Mouse (Mus musculus): ENCODE results near the gene Myh7. TPM values are rescaled to one million over a fixed set of nuclear protein-coding genes. Genes with fewer than 3 reads are reported as not detected.

Myh7 gene
- polyA plus RNA-seq, 1 experiment from 2014 or later = 3.6 TPM

DNA sequence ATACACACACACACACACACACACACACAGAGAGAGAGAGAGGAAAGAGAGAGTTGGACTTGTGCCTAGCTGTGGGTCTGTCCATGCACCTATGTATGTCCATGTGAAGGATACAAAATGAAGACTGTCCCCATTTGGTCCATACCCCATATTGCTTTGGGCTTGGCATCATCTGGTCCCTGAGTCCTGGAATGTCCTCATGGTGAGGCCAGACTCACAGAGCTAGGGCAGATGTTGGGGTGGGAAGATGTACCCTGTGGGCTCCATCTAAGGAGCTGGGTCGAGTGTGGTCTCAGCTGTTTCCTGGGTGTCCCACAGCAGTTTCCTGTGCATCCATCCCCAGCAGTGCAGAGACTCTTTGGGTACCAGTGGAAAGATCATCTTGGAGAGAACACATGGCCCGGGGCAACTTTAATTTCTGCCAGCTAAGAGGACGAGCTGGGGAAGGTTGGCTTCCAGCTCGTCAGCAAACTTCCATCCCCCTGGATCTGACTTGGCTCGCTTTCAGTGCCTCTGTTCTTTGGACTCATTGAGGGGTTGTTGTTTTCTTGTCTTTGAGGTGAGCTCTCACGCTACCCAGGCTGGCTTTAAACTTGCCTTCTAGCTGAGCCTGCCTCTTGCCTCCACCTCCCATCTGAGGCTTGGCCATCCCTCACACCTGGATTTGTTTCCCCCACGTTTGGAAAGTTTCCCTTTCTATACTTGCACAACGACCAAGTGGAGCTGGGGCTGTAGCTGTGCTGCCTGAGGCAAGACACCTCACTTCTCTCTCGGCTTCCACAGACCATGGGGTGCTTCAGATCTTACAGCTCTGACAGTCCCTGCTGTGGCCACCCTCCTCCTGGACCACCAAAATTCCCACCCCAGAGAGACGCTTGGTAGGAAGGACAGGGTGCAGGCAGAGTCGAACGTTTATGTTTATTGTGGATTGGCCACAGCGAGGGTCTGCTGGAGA, 53.1 kb downstream of the Myh7 start:
- Histone ChIP-seq H3K27me3 (peaks cover 8% of the 10 kb centered on the region; the same call in 1 of the 2 replicates), H3K36me3 (replicated peaks) (no peaks in the 10 kb centered on the region), H3K4me2 (no peak overlapping the region), H3K9me3 (replicated peaks) (no peaks in the 10 kb centered on the region), H3K4me3 (replicated peaks) (no peak overlapping the region), H3K27ac (replicated peaks) (no peak overlapping the region), H3K9ac (no peak overlapping the region), H3K4me1 (replicated peaks) (no peaks in the 10 kb centered on the region)
- WGBS (ENCODE audit: insufficient replicate concordance) = 43% methylated on average over 13 of the region's 13 CpGs
- no peak for ATAC-seq (ENCODE audit: insufficient read depth)

- Histone ChIP-seq H3K27ac (replicated peaks) (no peak overlapping the region), H3K4me2 (no peak overlapping the region), H3K36me3 (replicated peaks) (no peaks in the 10 kb centered on the region), H3K27me3 (peaks cover 8% of the 10 kb centered on the region; the same call in 1 of the 2 replicates), H3K4me1 (replicated peaks) (no peaks in the 10 kb centered on the region), H3K9ac (no peak overlapping the region), H3K9me3 (replicated peaks) (no peaks in the 10 kb centered on the region), H3K4me3 (replicated peaks) (no peak overlapping the region)
- 48% methylated on average over 3 of the region's 3 CpGs for WGBS (ENCODE audit: insufficient replicate concordance)
- no peak for ATAC-seq (ENCODE audit: insufficient read depth)
These were observed 54.3 kb downstream of the Myh7 start for GRCm38 (mm10) chr14:54940176-54940530.

DNA sequence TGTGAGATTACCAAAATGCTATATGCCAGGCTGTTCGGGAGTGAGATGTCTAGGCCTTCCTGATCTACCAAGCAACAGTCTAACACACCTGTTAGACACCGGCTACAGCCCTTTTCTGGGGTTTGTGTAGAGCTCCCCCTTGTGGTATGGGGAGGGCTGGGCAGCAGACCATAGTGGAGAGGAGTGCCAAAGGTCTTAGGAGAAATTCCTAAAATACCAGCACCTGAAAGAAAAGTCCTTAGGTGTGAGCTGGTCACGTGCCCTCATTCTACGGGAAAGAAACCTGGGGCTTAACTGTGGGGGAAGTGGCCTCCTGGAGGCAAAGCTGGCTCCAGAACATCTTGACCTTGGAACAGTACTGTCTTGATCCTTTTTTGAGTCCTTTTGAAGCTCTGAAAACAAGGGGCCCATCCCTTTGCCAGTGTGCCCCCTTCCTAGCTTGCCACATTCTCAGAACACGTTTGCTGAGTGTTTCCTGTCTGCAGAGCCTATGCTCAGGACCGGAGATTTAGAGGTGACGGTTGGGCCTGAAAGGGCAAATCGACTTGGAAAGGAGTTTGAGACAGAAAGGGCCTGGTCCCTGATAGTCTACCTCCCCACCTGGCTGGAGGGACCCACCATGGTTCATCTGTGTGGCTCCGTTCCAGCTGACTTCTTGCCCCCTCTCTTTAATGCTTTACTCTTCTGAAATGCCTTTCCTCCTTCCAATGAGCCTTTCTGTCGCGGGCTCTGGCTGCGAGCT, 54.8 kb downstream of the Myh7 start:
- no peak for ATAC-seq (ENCODE audit: insufficient read depth)
- H3K27ac ChIP-seq (replicated peaks) = no peak overlapping the region
- no peaks in the 10 kb centered on the region for H3K4me1 ChIP-seq (replicated peaks)
- 35% methylated on average over 12 of the region's 12 CpGs for WGBS (ENCODE audit: insufficient replicate concordance)
- no peak overlapping the region for H3K9ac ChIP-seq
- H3K27me3 ChIP-seq = peaks cover 8% of the 10 kb centered on the region; the same call in 1 of the 2 replicates
- no peak overlapping the region for H3K4me2 ChIP-seq
- H3K9me3 ChIP-seq (replicated peaks) = no peaks in the 10 kb centered on the region
- H3K4me3 ChIP-seq (replicated peaks) = no peak overlapping the region
- no peaks in the 10 kb centered on the region for H3K36me3 ChIP-seq (replicated peaks)

GRCm38 (mm10) chr14:54938431-54939219, 55.8 kb downstream of the Myh7 start:
- Histone ChIP-seq H3K4me3 (replicated peaks) (no peak overlapping the region), H3K27me3 (peaks cover 8% of the 10 kb centered on the region; the same call in 1 of the 2 replicates), H3K9ac (no peak overlapping the region), H3K4me1 (replicated peaks) (no peaks in the 10 kb centered on the region), H3K36me3 (replicated peaks) (no peaks in the 10 kb centered on the region), H3K9me3 (replicated peaks) (no peaks in the 10 kb centered on the region), H3K4me2 (no peak overlapping the region), H3K27ac (replicated peaks) (no peak overlapping the region)
- ATAC-seq (ENCODE audit: insufficient read depth) = no peak
- WGBS (ENCODE audit: insufficient replicate concordance) = 63% methylated on average over 15 of the region's 15 CpGs

DNA sequence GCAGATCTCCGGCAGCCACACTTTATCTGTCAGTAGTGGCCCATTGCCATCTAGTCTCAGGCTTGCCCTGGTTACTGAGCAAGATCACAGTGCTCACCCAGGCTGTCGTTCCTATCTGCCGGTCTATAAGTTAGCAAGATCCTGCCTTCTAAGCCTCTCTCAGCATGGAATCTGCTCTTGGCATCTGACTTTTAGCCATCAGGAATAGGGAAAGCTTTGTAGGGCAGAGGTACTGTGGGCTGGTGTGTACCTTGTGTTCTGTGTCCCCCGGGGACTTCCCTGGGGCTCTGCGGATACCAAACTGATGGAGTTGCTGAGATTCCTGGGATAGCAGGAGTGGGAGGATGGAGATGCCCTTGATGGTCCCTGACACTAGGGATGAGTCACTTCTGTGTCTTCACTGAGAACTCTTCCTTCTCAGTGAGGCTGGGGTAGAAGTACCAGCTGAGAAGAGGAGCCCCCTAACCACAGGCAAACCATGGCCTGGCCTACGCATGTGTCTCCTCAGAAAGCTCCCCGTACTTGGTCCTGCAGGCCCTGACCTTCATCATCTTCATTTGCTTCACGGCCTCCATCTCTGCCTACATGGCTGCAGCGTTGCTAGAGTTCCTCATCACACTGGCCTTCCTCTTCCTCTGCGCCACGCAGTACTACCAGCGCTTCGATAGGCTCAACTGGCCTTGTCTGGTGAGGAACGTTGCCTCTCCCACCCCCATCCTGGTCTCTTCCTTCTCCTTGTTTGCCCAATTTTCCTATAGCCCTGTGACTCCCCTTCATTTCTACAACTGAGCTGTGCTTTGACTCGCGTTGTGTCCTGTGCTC, 56.9 kb downstream of the Myh7 start:
- H3K27ac ChIP-seq (replicated peaks) = no peak overlapping the region

DNA sequence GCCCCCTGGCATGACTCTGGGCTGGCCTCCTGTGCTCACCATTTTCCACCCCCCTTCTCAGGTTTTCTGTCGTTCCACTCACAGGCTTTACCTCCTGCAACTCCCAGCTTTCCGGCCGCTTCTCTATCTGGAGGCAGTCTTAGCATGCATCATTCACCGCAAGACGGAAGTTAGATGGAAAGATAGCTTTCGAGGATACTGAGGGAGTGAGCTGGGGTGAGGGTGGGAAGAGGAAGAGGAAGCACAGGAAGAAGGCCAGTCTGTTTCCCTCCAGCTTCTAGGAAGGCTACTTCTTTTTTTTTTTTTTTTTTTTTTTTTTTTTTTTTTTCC, 57.6 kb downstream of the Myh7 start:
- H3K9me3 ChIP-seq (replicated peaks) = no peaks in the 10 kb centered on the region
- H3K36me3 ChIP-seq (replicated peaks) = no peaks in the 10 kb centered on the region
- no peak overlapping the region for H3K27ac ChIP-seq (replicated peaks)
- H3K9ac ChIP-seq = no peak overlapping the region
- H3K4me2 ChIP-seq = no peak overlapping the region
- H3K4me1 ChIP-seq (replicated peaks) = no peaks in the 10 kb centered on the region
- WGBS (ENCODE audit: insufficient replicate concordance) = 27% methylated on average over 6 of the region's 6 CpGs
- H3K4me3 ChIP-seq (replicated peaks) = no peak overlapping the region
- peaks cover 8% of the 10 kb centered on the region; the same call in 1 of the 2 replicates for H3K27me3 ChIP-seq
- ATAC-seq (ENCODE audit: insufficient read depth) = no peak

More for the DNA sequence above, 56.9 kb downstream of the Myh7 start:
- 69% methylated on average over 16 of the region's 16 CpGs for WGBS (ENCODE audit: insufficient replicate concordance)
- Histone ChIP-seq H3K4me3 (replicated peaks) (no peak overlapping the region), H3K9me3 (replicated peaks) (no peaks in the 10 kb centered on the region), H3K9ac (no peak overlapping the region), H3K27me3 (peaks cover 8% of the 10 kb centered on the region; the same call in 1 of the 2 replicates), H3K36me3 (replicated peaks) (no peaks in the 10 kb centered on the region), H3K4me1 (replicated peaks) (no peaks in the 10 kb centered on the region), H3K4me2 (no peak overlapping the region)
- no peak for ATAC-seq (ENCODE audit: insufficient read depth)

DNA sequence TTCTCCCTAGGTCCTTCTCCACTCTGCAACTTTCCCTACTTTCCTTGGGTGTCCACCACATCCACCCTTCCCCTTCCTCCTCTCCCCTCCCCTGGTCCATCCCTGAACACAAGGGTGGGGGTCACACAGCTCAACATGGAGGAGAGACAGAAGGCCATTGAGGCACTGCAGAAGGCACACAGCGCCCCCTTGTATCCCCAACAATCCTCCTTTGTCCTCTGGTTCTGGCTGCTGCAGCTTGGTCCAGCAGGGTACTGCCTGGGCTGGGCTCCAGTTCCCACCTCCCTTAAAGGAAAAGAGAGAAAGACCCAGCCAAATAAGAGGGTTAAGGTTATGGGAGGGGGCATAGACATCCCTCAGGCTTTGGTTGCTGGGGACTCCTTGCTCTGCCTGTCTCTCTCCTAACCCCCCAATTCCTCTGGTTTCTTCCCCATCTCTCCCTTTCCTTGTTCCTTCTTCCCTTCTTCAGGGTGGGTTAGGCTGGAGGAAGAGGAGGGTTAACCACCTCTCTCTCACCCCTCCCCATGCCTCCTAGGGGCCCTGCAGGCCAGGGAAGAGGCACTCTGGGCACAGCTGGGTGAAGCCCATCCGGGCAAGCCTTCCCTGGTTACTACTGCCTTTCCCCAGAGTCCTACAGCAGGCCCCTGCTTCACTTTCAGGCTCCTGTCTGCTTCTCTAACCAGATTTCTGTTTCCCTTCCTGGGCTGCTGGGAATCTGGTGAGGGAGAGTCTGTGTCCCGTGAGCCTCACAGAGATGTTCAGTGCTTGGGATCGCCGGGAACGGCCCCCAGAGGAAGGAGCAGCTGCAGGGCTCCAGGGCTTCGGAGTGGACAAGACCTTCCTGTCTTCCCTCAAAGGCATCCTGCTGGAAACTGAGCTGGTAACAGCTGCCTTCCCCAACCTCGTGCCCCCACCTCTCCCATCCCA, 58.3 kb downstream of the Myh7 start, which contains the start of gene Cmtm5:
Gene Cmtm5, plus strand, starts transcription at position 358 of the 927 bp plus-strand sequence.
- H3K27ac ChIP-seq (replicated peaks) = no peak within 1 kb of the TSS
- no peak within 1 kb of the TSS for H3K4me3 ChIP-seq (replicated peaks)
- no peak within 1 kb of the TSS for H3K9ac ChIP-seq
- 31% methylated on average over 8 of the region's 8 CpGs for WGBS (ENCODE audit: insufficient replicate concordance)
- H3K9me3 ChIP-seq (replicated peaks) = no peaks in the 10 kb centered on the region
- H3K36me3 ChIP-seq (replicated peaks) = no peaks in the 10 kb centered on the region
- H3K4me2 ChIP-seq = no peak within 1 kb of the TSS
- ATAC-seq (ENCODE audit: insufficient read depth) = no peak
- no peaks in the 10 kb centered on the region for H3K4me1 ChIP-seq (replicated peaks)
- H3K27me3 ChIP-seq = peaks cover 3% of the 10 kb centered on the region; the same call in 1 of the 2 replicates

GRCm38 (mm10) chr14:54932645-54933150, 61.7 kb downstream of the Myh7 start, which contains the start of gene Il25:
Il25 (plus strand) TSS chr14:54932695.
- 55% methylated on average over 6 of the region's 6 CpGs for WGBS (ENCODE audit: insufficient replicate concordance)
- no peaks in the 10 kb centered on the region for H3K36me3 ChIP-seq (replicated peaks)
- H3K27ac ChIP-seq (replicated peaks) = no peak within 1 kb of the TSS
- no peak within 1 kb of the TSS for H3K4me2 ChIP-seq
- no peak for ATAC-seq (ENCODE audit: insufficient read depth)
- H3K27me3 ChIP-seq = peaks cover 30% of the 10 kb centered on the region
- H3K4me1 ChIP-seq (replicated peaks) = no peaks in the 10 kb centered on the region
- H3K4me3 ChIP-seq (replicated peaks) = no peak within 1 kb of the TSS
- no peaks in the 10 kb centered on the region for H3K9me3 ChIP-seq (replicated peaks)
- H3K9ac ChIP-seq = no peak within 1 kb of the TSS

DNA sequence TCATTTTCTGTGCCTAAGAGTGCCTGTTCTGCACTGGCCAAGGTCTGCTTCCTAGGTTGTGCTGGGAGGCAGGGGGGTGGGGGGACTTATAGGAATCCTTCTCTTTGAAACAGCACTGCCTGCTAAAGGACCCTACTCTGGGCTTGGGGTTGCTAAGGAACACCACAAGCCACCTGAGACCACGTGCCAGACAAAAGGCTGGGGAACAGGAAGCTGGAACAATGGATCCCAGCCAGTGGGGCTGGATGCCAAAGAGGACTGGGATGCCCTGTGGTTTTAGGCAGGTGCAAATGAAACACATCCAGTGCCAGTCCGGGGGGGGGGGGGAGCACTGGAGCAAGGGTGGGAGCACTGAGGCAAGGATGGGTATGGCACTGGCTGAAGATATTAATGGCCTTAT, 64.0 kb downstream of the Myh7 start:
- Histone ChIP-seq H3K4me3 (replicated peaks) (no peak overlapping the region), H3K4me2 (no peak overlapping the region), H3K36me3 (replicated peaks) (no peaks in the 10 kb centered on the region), H3K9me3 (replicated peaks) (no peaks in the 10 kb centered on the region), H3K4me1 (replicated peaks) (peaks cover 7% of the 10 kb centered on the region), H3K27ac (replicated peaks) (no peak overlapping the region), H3K9ac (no peak overlapping the region), H3K27me3 (peaks cover 53% of the 10 kb centered on the region)
- 23% methylated on average over 2 of the region's 2 CpGs for WGBS (ENCODE audit: insufficient replicate concordance)
- no peak for ATAC-seq (ENCODE audit: insufficient read depth)
